Mouse (Mus musculus) heart, adult 2 months (tissue): ENCODE measurements at regions not wholly inside any gene's neighbourhood (a gene's known extent, or its start where the extent isn't known, plus 50 kb on each side); places are given as distances from the start of the nearest gene placed in this dataset.

Experiments used
- CTCF ChIP-seq: fragments of 200-600 bp; IDR thresholded peaks from 2 replicates; pipeline ENCODE4 v1.8.1; 2022; ENCODE audit warnings: antibody characterized with exemption, mild to moderate bottlenecking, moderate library complexity
- EP300 ChIP-seq: fragments of 200-500 bp; IDR thresholded peaks from 2 replicates; pipeline ENCODE4 v1.6.1; 2011; ENCODE audit warnings: low read depth, low read length, control low read depth; ENCODE audit not compliant: insufficient read depth
- POLR2A ChIP-seq: fragments of 200-500 bp; IDR thresholded peaks from 2 replicates; pipeline ENCODE4 v1.6.1; 2011; ENCODE audit warnings: mild to moderate bottlenecking, low read depth, low read length, control low read depth; ENCODE audit not compliant: insufficient read depth

DNA sequence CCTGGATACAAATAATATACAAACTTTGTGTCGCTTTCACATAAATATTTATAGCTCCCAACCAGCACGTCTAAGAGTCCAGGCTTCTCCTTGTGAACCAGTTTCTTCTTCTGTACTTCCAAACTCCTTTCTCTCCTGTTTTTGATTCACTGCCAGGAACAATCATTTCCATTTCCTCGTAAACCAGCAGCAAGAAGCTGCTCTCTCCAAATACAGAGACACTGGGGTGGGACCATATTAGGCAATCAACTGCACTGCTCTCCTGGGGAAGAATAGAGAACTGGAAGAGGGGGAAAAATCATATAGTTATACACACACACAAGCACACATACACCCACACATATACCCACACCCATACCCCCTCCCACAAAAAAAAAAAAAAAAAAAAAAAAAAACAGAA, 871.7 kb upstream of the A1bg start:
- TF ChIP-seq POLR2A (no peak), CTCF (no peak), EP300 (no peak)
